Mouse (Mus musculus) limb, embryonic 13.5 days (tissue): ENCODE results near the gene Xpo4. TPM values are rescaled to one million over a fixed set of nuclear protein-coding genes. Genes with fewer than 3 reads are reported as not detected.

Experiments used
- ATAC-seq: fragments of 200-750 bp; cut with Nextera tagmentation; 2 replicates; pipeline ENCODE4 v1.8.0; 2017; ENCODE audit warnings: low read depth, moderate number of reproducible peaks, moderate TSS enrichment; ENCODE audit not compliant: low FRiP score
- H3K27ac ChIP-seq: fragments of 300-500 bp; sonication (generic); 2 replicates; pipeline ENCODE4 v1.5.1; 2015; ENCODE audit warnings: inconsistent platforms, mild to moderate bottlenecking, moderate library complexity
- H3K27me3 ChIP-seq: fragments of 300-500 bp; sonication (generic); 2 replicates; pipeline ENCODE4 v1.6.1; 2015; ENCODE audit warnings: mild to moderate bottlenecking, inconsistent platforms
- H3K36me3 ChIP-seq: fragments of 300-500 bp; sonication (generic); 2 replicates; pipeline ENCODE4 v1.6.1; 2015; ENCODE audit warnings: inconsistent platforms, mild to moderate bottlenecking, moderate library complexity
- H3K4me1 ChIP-seq: fragments of 300-500 bp; sonication (generic); 2 replicates; pipeline ENCODE4 v1.6.1; 2015; ENCODE audit warnings: inconsistent platforms
- H3K4me2 ChIP-seq: fragments of 300-500 bp; sonication (generic); replicated peaks from 2 replicates; pipeline ENCODE4 v1.6.1; 2015; ENCODE audit warnings: inconsistent platforms, mild to moderate bottlenecking, moderate library complexity
- H3K4me3 ChIP-seq: fragments of 300-500 bp; sonication (generic); 2 replicates; pipeline ENCODE4 v1.5.1; 2015; ENCODE audit warnings: moderate library complexity, mild to moderate bottlenecking, inconsistent platforms
- H3K9ac ChIP-seq: fragments of 300-500 bp; sonication (generic); 2 replicates; pipeline ENCODE4 v1.6.1; 2015; ENCODE audit warnings: mild to moderate bottlenecking, inconsistent platforms
- H3K9me3 ChIP-seq: fragments of 300-500 bp; sonication (generic); 2 replicates; pipeline ENCODE4 v1.6.1; 2016; ENCODE audit warnings: inconsistent platforms
- WGBS: fragments of 180-500 bp; shearing (Covaris S2); methylation state at CpG from one replicate; pipeline ENCODE4 v1.1.7; 2015; 5-methylcytosine and 5-hydroxymethylcytosine counted together
- polyA plus RNA-seq: library from polyadenylated mRNA; unstranded; fragments of >200 nt; fragmentation: Nextera tagmentation; extraction: Ambion mirVana; gene quantifications from 2 replicates; pipeline ENCODE4 v1.2.1, GENCODE M21; 2015

Xpo4 gene
- polyA plus RNA-seq, 1 experiment from 2014 or later, result 26.4 TPM

DNA sequence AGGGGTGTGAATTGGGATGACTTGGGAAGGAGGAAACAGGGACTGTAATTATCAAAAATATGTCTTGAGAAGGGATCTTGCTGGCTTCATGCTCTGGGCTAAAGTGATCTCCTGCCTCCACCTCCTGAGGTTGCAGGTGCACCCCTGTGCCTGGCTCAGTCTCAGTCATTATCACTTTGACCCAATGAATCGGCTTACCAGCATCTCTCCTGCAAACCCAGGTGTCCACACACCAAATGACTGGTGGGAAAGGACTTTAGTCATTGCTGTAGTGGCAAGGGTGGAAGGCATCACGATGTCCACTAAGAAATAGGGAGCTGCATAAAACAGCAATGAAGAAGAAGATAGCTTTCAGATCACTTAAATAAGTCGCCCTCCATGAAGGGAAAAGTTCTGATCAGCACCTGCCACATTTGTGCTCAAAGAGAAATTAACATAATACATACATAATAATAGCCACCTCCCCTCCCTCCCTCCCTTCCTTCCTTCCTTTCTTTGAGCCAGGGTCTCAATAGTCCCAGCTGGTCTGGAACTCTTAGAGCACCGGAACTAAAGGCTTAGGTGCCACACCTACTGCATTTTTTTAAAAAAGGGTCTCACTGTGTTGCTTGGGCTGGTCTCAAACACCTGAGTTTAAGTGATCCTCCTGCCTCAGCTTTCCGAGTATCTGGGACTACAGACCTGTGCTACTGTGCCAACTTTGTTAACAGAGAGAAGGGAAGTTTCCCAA is 135.3 kb downstream of the Xpo4 start:
- H3K27me3 ChIP-seq, result 0 out of 2 replicates have a peak, but pooled peaks cover 4% of the 10 kb centered on the region
- WGBS, result 62% methylated on average over 5 of the region's 5 CpGs
- no peak overlapping the region for H3K27ac ChIP-seq
- no peak overlapping the region for H3K4me2 ChIP-seq
- H3K4me3 ChIP-seq, result no peak overlapping the region
- no peak for ATAC-seq
- no peaks in the 10 kb centered on the region for H3K9me3 ChIP-seq
- no peak overlapping the region for H3K9ac ChIP-seq
- H3K4me1 ChIP-seq, result peaks cover 35% of the 10 kb centered on the region
- H3K36me3 ChIP-seq, result no peaks in the 10 kb centered on the region

DNA sequence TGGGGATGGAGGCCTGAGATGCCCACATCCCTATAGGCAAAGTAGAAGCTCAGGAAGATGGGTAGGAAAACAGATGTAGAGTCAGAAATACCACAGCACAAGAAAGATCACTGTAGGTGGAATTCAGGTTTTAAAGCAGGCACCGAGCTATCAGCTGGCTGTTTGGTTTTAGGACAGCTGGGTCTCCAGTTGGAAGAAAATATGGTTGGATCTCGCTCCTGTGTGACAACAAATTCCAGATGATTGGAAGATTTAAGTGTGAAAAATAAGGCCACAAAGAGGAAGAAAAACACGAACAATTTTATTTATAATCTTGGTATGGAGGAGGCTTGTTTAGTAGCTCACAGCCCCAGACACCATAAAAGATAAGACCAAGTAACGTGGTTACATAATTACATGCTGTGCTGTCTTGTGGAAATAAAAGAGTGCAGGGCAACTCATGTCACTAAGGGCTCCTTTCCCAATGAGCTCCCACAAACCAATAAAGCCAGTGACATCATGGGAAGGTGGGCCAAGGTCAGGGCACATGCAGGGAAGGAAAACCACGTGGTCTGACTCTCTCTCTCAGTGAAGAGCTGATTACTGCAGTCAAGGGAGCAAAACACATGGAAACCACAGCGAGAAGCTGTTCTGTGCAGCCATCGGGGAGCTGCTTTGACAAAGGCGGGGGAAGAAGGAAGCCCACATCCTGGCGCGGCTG is 136.0 kb downstream of the Xpo4 start:
- Histone ChIP-seq H3K27me3 (0 out of 2 replicates have a peak, but pooled peaks cover 4% of the 10 kb centered on the region), H3K36me3 (no peaks in the 10 kb centered on the region), H3K4me3 (no peak overlapping the region), H3K4me2 (no peak overlapping the region), H3K4me1 (peaks cover 29% of the 10 kb centered on the region), H3K9ac (no peak overlapping the region), H3K27ac (no peak overlapping the region), H3K9me3 (no peaks in the 10 kb centered on the region)
- no peak for ATAC-seq
- 41% methylated on average over 10 of the region's 10 CpGs for WGBS

DNA sequence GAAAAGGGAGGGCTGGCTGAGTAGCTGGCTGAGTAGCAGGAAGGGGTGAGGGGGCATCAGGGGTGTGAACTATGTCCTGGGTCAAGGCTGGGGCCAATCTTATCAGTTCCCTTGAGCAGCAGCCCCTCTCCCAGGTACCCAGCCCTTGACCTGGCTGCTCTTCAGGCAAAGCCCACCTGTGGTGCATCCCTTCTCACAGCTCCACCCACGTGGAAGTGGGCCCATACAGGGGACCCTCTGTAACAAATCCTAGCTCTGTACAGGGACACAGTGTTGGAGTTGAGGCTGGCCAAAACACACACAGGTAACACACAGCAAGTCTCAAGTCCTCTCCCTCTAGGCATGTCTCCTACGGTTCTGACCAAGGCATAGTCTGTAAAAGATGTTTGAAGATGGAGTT is 137.6 kb downstream of the Xpo4 start:
- Histone ChIP-seq H3K27me3 (no peaks in the 10 kb centered on the region), H3K27ac (no peak overlapping the region), H3K9ac (no peak overlapping the region), H3K36me3 (no peaks in the 10 kb centered on the region), H3K4me1 (peaks cover 33% of the 10 kb centered on the region), H3K9me3 (no peaks in the 10 kb centered on the region), H3K4me2 (no peak overlapping the region), H3K4me3 (no peak overlapping the region)
- WGBS, result 47% methylated on average over 2 of the region's 2 CpGs
- ATAC-seq, result no peak

Other genes with a start within 250 kb of the Xpo4 start
- gene Ift88, start 241.4 kb downstream of the Xpo4 start, polyA plus RNA-seq, result 19.0 and 21.5 TPM in 2 replicates
- 7.9 and 9.2 TPM in 2 replicates for gene Il17d, start 140.7 kb downstream of the Xpo4 start, polyA plus RNA-seq
- gene Eef1akmt1, start 93.8 kb downstream of the Xpo4 start, polyA plus RNA-seq, result 101 and 110 TPM in 2 replicates
- not detected in 2 replicates for gene Gm49361, start 80.7 kb upstream of the Xpo4 start, polyA plus RNA-seq
- 27.6 and 29.4 TPM in 2 replicates for gene Lats2, start 93.0 kb upstream of the Xpo4 start, polyA plus RNA-seq
- gene Sap18, start 132.8 kb upstream of the Xpo4 start, polyA plus RNA-seq, result 25.9 and 30.2 TPM in 2 replicates
- 36.7 and 42.4 TPM in 2 replicates for gene Ska3, start 160.8 kb upstream of the Xpo4 start, polyA plus RNA-seq
- gene Mrpl57, start 160.8 kb upstream of the Xpo4 start, polyA plus RNA-seq, result 128 and 146 TPM in 2 replicates
- gene Zdhhc20, start 224.8 kb upstream of the Xpo4 start, polyA plus RNA-seq, result 81.8 and 83.4 TPM in 2 replicates